20 mouse cellular contexts compared by ENCODE assay signal in genomic region chr2:18095804-18096203, GRCm38 (mm10). TPM values are rescaled to one million over a fixed set of nuclear protein-coding genes. Genes with fewer than 3 reads are reported as not detected.
DNase-seq lines count a peak whose midpoint lies in the region; ATAC-seq and TF ChIP-seq lines count a peak whose summit lies in the region.
"Had no signal": no experiment of that assay in that cellular context is flagged by ENCODE, and none has a peak within 500 bp of the region (broad histone marks: within the 10 kb centered on the region; RNA-seq: fewer than 3 reads in every experiment).

No protein-coding gene starts in this region.

- peak; percentile 60 for ATAC-seq in CD4-positive, CD25-positive, alpha-beta regulatory T cell, adult 4 months
- ATAC-seq: forebrain, embryonic 14.5 days; hindbrain, embryonic 16.5 days had no signal

- 43% methylated on average over 2 of the region's 2 CpGs for WGBS in bone marrow, adult 2 months

- no peaks in the 10 kb centered on the region; the same call in 1 of the 2 replicates for H3K4me1 ChIP-seq in bone marrow, adult 2 months (ENCODE audit: control insufficient read depth, insufficient read depth, low read length)
- H3K4me1 ChIP-seq: embryonic facial prominence, embryonic 10.5 days; heart, embryonic 10.5 days; hindbrain, embryonic 10.5 days had no signal

- H3K4me3 ChIP-seq in bone marrow, adult 2 months (replicated peaks; ENCODE audit: control insufficient read depth, low read depth, low read length), result no peak overlapping the region
- no peak overlapping the region for H3K4me3 ChIP-seq in layer of hippocampus, adult 2 months
- H3K4me3 ChIP-seq: embryonic facial prominence, embryonic 10.5 days; heart, embryonic 10.5 days; heart, embryonic 15.5 days; hindbrain, embryonic 10.5 days had no signal

- H3K36me3 ChIP-seq in splenic B cell, adult 2 months (ENCODE audit: control insufficient read depth, insufficient read depth, low read length, poor library complexity, severe bottlenecking), result no peaks in the 10 kb centered on the region; the same call in 1 of the 2 replicates

- no peaks in the 10 kb centered on the region for H3K27me3 ChIP-seq in splenic B cell, adult 2 months (ENCODE audit: control insufficient read depth, insufficient read depth, low read length, poor library complexity, severe bottlenecking)
- H3K27me3 ChIP-seq: heart, embryonic 15.5 days had no signal

- peak; percentile 59 for DNase-seq in 416B (ENCODE audit: low read depth)
- peak; percentile 31 for DNase-seq in splenic B cell, adult 2 months (ENCODE audit: low read depth, low spot score)
- no peak for DNase-seq in left cerebral cortex, postnatal 14 days (ENCODE audit: low spot score in 2 of 2)
- DNase-seq in left cerebral cortex, adult 11 months (ENCODE audit: low spot score), result no peak
- DNase-seq in layer of hippocampus, adult 2 months (ENCODE audit: low spot score in 2 of 2), result no peak
- DNase-seq: adrenal gland, postnatal 25 days; cerebellum, adult 2 months; cerebellum, postnatal 10 days; gastrocnemius, postnatal 36 days; heart, adult 18-20 months; heart, postnatal 14 days; kidney, adult 11 months had no signal

- intact Hi-C loops in left cerebral cortex, postnatal 14 days (cut with DNase I), result loop anchor here (10.0 kb wide), 1 partner anchor 109 kb away; no protein-coding TSS in a partner anchor

- TF ChIP-seq POLR2A in bone marrow, adult 2 months (IDR thresholded peaks at IDR 0.05; ENCODE audit: borderline replicate concordance, control insufficient read depth, low read depth, low read length), result 0 out of 2 replicates have a peak, but pooled peaks have one; percentile 19

- TF ChIP-seq CTCF in bone marrow, adult 2 months (IDR thresholded peaks at IDR 0.05; ENCODE audit: control insufficient read depth, insufficient read depth, low read length), result no peak
- no peak for TF ChIP-seq CTCF in layer of hippocampus, adult 2 months (conservative IDR thresholded peaks at IDR 0.05)

- no peak overlapping the region for H3K27ac ChIP-seq in bone marrow, adult 2 months (ENCODE audit: control insufficient read depth, insufficient read depth, low read depth, low read length, poor library complexity)
- no peak overlapping the region for H3K27ac ChIP-seq in layer of hippocampus, adult 2 months
- H3K27ac ChIP-seq: embryonic facial prominence, embryonic 10.5 days; heart, embryonic 10.5 days; heart, embryonic 15.5 days; hindbrain, embryonic 10.5 days had no signal

RNA-seq across cellular contexts. Expression of gene Mllt10, which starts 40.8 kb away (rescaled TPM):
- polyA plus RNA-seq in CD4-positive, CD25-positive, alpha-beta regulatory T cell, adult 4 months (2017; shearing (Covaris generic)), result 10 to 100 TPM; 34.9 to 41.4 TPM
- polyA plus RNA-seq in bone marrow, adult 2 months (2011; ENCODE audit: insufficient read depth, insufficient read length, low replicate concordance, missing spikeins), result 34.1 and 49.4 TPM in 2 replicates
- 10 to 100 TPM; 47.7 TPM for total RNA-seq in left cerebral cortex, postnatal 14 days (2021)
- 10 to 100 TPM; 63.6 to 67.6 TPM for total RNA-seq in layer of hippocampus, adult 2 months (2021)

RNA-seq across cellular contexts. Expression of gene Skida1, which starts 47.0 kb away (rescaled TPM):
- under 1 TPM in 1 of 2 experiments, not detected in 1; 0.74 TPM for polyA plus RNA-seq in CD4-positive, CD25-positive, alpha-beta regulatory T cell, adult 4 months (2017; shearing (Covaris generic))
- 0.22 and 1.4 TPM in 2 replicates for polyA plus RNA-seq in bone marrow, adult 2 months (2011; ENCODE audit: insufficient read depth, insufficient read length, low replicate concordance, missing spikeins)
- 1 to 10 TPM; 7.1 to 8.1 TPM for total RNA-seq in left cerebral cortex, postnatal 14 days (2021)
- 10 to 100 TPM; 16.8 to 16.9 TPM for total RNA-seq in layer of hippocampus, adult 2 months (2021)

RNA-seq across cellular contexts. Expression of gene A930004D18Rik, which starts 58.3 kb away (rescaled TPM):
- polyA plus RNA-seq in CD4-positive, CD25-positive, alpha-beta regulatory T cell, adult 4 months (2017; shearing (Covaris generic)), result 1 to 10 TPM; 2.0 to 2.1 TPM
- not detected in 2 replicates for polyA plus RNA-seq in bone marrow, adult 2 months (2011; ENCODE audit: insufficient read depth, insufficient read length, low replicate concordance, missing spikeins)
- total RNA-seq in left cerebral cortex, postnatal 14 days (2021), result 1 to 10 TPM; 1.5 to 1.6 TPM
- total RNA-seq in layer of hippocampus, adult 2 months (2021), result 1 to 10 TPM; 4.2 to 4.3 TPM

Comparison
In these comparisons a context has a peak if more than half of its experiments do, and no peak if none do; other contexts are left out.
1. DNase-seq: peak in 416B (single experiment) and splenic B cell, adult 2 months (single experiment); none in left cerebral cortex, postnatal 14 days (0 of 2), left cerebral cortex, adult 11 months (single experiment) and layer of hippocampus, adult 2 months (0 of 2).